Mouse (Mus musculus): ENCODE data around the gene Prl8a1. TPM values are rescaled to one million over a fixed set of nuclear protein-coding genes. Genes with fewer than 3 reads are reported as not detected.

Prl8a1 gene
- not detected for total RNA-seq (2021)
- long read RNA-seq, experiment 1 = 0 reads
- long read RNA-seq, experiment 2 = 0 reads

- DNase-seq (ENCODE audit: low spot score in 2 of 2) = no peak
Observed at GRCm38 (mm10) chr13:27582071-27582470, at the start of gene Prl8a1. TSS of gene Prl8a1 (minus strand) at chr13:27582171.

- DNase-seq (ENCODE audit: low spot score in 2 of 2) = no peak
Observed at GRCm38 (mm10) chr13:27610482-27610881, 28.5 kb upstream of the Prl8a1 start, which contains the start of gene Prl7b1. TSS of gene Prl7b1 (minus strand) at chr13:27610582.

GRCm38 (mm10) chr13:27564506-27564905 lies 17.5 kb downstream of the Prl8a1 start, which contains the start of gene Prl8a9:
TSS of gene Prl8a9 (minus strand) at chr13:27564606.
- DNase-seq (ENCODE audit: low spot score in 2 of 2) = no peak

- no peak for DNase-seq (ENCODE audit: low spot score in 2 of 2)
Observed at GRCm38 (mm10) chr13:27553336-27553735, 28.6 kb downstream of the Prl8a1 start.

Other genes with a start within 250 kb of the Prl8a1 start
- not detected for gene Prl8a2, start 236.5 kb downstream of the Prl8a1 start, total RNA-seq (2021)
- gene Prl2b1, start 191.3 kb downstream of the Prl8a1 start, total RNA-seq (2021) = not detected
- gene Prl8a6, start 143.5 kb downstream of the Prl8a1 start, total RNA-seq (2021) = not detected
- not detected for gene Prl8a8, start 69.0 kb downstream of the Prl8a1 start, total RNA-seq (2021)
- gene Prl8a9, start 17.6 kb downstream of the Prl8a1 start, total RNA-seq (2021) = not detected
- not detected for gene Prl7b1, start 28.4 kb upstream of the Prl8a1 start, total RNA-seq (2021)
- not detected for gene Prl7a1, start 60.3 kb upstream of the Prl8a1 start, total RNA-seq (2021)
- gene Prl7a2, start 85.9 kb upstream of the Prl8a1 start, total RNA-seq (2021) = not detected
- gene Prl7d1, start 134.6 kb upstream of the Prl8a1 start, total RNA-seq (2021) = not detected
- gene Prl7c1, start 198.6 kb upstream of the Prl8a1 start, total RNA-seq (2021) = not detected
- not detected for gene Prl2a1, start 219.5 kb upstream of the Prl8a1 start, total RNA-seq (2021)